Mouse (Mus musculus) right cerebral cortex, postnatal 10 days (tissue): ENCODE measurements around the gene Trafd1.

Source experiments
- DNase-seq, 2 experiments: peaks; one replicate each; pipeline ENCODE4 v3.0.0; 2021; ENCODE audit warnings: low spot score in 2 of 2

The Trafd1 gene

DNA sequence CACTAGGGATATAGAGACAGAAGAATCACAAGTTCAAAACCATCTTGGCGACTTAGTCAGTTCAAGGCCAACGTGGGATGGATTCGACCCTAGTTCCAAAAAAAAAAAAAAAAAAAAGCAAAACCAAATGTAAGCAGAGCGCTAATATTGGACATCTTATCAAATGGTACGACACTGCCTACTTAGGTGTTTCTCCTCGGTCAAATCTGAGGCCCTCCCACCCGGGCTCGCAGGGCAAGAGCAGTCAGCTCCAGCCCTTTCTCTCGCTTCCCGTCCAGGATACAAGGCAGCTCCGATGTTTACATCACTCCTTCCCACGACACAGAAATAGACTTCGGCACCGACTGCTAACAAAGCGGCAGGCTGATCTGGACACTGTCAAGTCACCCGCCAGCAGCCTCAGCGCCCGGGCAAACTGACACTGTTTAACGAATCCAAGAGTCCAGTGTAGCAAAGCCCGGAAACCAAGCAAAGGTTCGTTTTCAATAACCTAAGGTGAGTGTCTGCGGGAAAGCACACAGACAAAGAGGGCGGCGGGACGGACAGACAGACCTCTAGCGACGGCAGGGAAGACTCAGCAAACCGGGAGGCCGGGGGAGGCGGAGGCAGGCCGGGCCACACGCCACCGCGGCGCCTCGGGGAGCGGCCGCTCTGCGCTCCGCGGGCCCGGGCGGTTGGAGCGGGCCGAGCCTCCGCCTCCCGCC is 523 bp downstream of the Trafd1 start:
- peak; percentile 55 to 68 for DNase-seq

DNA sequence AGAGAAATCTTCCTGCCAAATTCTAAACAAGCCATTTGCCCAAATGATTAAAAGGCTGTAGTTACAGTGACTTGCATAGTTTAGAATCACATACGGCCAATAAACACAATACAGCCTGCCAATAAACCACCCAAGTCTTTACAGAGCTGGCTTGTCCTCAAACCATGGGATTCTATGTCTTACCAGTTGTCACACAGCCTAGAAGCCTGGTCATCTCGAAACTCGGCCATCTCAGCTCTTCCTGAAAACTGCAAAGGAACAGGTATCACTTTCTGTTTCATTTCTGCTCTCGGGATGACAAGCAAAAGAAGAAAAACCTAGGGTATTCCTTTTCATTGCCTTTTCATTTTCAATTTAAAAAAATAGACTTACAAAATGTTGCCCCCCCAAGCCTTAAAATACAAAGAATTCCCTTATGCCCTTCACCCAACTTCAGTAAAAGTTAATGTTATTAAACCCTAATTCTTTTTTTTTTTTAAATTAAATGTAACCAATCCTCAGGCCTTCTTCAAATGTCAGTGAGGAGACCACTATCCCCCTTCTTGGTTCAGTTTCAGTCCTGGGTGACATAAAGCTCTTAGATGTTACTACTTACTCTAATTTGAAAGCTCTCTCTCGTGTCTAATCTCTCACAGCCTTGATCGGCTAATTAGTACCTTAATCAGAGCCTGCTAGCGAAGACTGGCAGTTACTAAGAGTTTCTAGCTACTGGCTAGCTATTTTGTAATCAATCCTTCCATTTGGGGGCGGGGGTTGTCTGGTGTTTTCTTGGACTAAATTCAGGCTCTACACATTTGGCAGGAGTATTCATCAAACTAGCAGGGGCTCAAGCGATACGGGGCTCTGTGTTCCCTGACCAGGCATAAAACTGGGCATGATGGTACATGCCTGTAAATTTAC is 1.3 kb downstream of the Trafd1 start:
- DNase-seq = peak in 1 of 2 experiments; percentile 42

DNA sequence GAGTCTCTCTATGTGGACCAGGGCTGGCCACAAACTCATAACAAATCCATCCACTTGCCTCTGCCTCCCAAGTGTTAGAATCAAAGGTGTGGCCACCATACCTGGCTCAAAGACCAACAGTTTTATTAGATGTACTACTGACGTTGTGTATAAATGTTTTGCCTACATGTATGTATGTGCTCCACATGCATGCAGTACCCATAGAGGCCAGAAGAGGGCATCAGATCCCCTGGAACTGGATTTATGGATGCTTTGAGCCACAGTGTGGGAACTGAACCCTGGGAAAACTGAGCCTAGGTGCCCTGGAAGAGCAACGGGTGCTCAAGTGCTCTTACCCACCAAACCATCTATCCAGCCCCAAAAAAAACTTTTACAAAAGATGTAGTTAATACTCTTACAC is 4.7 kb downstream of the Trafd1 start:
- DNase-seq = no peak

GRCm38 (mm10) chr5:121378678-121379256 is 6.7 kb downstream of the Trafd1 start:
- no peak for DNase-seq

GRCm38 (mm10) chr5:121376972-121377371 is 8.5 kb downstream of the Trafd1 start:
- DNase-seq = peak in 1 of 2 experiments; percentile 68

DNA sequence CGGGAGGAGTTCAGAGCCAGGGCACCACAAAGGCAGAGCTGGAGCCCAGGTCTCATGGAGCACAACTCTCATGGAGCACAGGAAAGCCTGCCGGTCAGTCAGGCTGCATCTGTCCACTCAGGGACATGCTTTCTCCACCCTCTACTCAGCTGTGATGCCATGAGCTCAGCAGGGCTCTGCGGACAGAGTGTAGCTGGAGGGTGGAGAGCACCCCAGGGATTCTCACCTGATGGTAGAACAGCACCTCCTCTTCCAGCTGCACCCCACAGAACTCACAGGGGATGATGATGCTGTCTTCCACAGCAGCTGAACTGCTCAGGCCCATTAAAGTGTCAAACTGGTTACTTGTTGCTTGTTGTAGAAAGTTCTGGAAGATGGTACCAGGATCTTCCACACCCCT is 10.6 kb downstream of the Trafd1 start:
- no peak for DNase-seq

DNA sequence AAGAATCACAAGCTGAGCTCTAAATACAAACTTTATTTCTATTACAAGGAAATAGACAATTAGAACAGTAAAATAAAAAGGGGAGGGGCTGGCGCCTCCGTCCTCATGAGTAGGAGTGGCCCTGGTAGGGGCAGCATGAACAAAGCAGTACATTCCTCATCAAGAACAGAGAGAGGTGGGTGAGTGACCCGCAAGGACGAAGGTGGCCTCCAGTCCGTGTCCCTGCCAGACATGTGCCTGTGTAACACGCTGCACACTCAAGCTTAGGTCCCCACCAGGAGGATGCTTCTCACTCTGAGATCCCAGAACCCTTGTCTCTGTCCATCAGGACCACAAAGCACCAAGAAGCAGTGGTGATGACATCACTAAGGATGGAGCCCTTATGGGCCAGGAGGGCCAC is 13.7 kb downstream of the Trafd1 start:
- DNase-seq = no peak

GRCm38 (mm10) chr5:121367255-121367654 is 18.2 kb downstream of the Trafd1 start:
- DNase-seq = no peak

DNA sequence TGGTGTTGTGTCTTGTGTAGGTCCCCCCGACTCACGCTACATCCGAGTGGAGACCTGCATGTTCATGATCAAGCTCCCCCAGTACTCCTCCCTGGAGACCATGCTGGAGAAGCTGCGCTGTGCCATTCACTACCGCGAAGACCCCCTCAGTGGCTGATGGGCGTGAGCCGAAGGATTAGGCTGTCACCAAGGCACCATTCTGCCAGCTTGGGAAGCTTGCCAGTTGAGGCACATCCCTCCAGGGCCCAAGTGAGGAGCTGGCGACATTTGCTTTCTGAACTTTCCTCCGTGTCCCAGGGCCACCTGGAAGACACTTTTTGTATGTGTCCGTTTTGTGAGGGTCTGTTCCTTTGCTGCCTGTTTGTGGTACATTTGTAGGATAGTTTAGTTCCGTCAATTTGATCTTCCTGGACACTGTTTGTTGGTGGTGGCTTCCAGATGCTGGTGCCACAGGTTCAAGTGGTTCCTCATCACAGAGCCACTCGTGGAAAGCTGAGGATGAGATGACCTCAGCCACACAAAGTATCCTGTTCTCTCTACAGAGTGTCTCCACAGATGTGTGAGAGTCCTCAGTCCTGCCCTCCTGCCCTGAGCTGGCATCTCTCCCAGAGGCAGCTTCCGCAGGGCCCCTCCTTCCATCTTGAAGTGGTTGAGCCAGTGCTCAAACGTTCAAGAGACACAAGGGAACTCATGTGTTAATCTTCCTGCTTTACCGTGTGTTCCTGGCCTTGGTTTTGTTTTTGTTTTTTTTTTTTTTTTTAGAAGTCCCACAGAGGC is 18.8 kb downstream of the Trafd1 start:
- no peak for DNase-seq

DNA sequence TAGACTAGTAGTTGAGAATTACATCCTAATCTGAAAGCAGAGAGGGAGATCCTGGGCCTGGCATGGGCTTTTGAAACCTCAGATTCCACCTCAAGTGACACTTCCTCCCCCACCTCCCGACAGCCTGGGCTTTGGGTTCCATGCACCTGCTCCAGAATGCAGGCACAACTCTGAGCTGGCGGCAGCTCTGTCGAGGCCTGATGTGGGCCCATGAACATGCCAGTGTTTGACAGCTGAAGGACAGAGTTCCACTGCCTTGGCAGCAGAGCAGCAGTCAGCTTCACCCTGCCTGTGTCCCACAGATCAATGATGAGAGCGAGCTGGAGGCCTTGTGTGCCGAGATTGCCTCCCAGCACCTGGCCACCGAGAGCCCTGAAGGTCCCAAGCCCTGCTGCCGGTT is 22.0 kb downstream of the Trafd1 start:
- no peak for DNase-seq

DNA sequence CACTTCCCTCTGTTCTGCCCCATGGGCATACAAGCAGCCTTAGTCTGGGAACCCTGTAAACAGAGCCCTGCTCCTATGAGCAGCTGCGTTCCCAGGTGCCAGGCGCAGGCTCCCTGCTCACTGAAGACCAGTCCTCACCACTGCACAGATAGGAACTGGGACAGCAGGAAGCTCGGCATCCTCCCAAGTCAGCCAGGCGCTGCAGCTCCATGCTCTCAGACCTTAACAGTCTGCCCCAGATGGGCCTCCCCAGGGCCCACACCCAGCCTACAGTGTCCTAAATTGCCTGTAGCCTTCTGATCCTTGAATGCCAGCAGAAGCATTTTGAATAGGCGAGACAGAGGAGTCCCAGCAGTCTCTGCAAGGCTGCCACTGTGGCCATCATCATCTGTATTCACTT is 23.7 kb downstream of the Trafd1 start:
- DNase-seq = no peak

GRCm38 (mm10) chr5:121359229-121359628 is 26.2 kb downstream of the Trafd1 start:
- DNase-seq = no peak

GRCm38 (mm10) chr5:121343997-121344396 is 41.4 kb downstream of the Trafd1 start:
- no peak for DNase-seq

GRCm38 (mm10) chr5:121342490-121342889 is 42.9 kb downstream of the Trafd1 start:
- no peak for DNase-seq

GRCm38 (mm10) chr5:121340965-121341473 is 44.4 kb downstream of the Trafd1 start:
- no peak for DNase-seq

DNA sequence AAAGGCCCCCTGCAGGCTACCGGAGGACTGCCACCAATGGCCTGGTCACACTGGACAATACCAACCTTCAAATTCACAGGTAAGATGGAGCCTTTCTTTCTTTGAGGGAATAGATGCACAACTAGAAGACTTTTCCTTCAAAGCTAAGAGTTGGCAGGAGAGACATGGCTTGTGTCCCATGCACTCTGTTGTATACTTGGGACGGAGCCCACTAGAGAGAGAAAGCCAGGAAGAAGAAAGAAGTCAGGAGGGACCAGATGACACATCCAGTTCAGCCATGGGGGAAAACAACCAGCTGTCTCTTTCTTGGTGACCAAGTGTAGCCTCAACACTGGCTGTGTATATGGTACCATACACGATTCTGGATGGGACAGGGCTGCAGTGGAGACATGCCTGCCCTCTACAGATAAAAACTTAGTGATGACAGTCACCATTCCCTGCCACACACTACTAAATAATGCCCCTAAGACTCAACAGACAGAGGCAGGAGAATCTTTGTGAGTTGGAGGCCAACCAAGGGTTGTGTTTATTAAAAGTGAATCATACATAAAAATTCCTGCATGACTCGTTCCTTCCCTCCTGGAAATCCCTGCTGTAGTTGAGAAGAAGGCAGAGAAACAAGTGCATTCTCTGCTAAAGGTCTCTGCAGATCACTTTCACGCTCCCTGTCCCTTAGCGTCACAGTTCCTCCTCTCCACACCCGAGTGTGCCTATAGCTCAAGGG is 45.8 kb downstream of the Trafd1 start:
- no peak for DNase-seq

DNA sequence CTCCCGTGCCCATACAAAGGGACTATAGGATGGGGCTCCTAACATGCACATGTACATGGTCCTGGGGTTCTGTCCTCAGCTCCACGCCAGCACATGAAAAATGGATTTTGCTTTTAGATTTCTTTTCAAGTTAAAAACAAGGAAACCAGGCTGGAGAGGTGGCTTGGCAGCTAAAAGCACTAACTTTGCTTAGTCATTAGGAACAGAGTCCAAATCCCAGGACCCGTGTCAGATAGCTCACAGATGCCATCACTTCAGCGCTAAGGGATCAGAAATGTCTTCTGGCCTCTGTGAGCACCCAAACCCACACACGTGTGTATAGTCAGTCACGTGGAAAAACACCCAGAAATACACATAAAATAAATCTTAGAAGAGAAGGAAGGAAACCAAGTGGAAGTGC is 48.7 kb downstream of the Trafd1 start:
- no peak for DNase-seq

DNA sequence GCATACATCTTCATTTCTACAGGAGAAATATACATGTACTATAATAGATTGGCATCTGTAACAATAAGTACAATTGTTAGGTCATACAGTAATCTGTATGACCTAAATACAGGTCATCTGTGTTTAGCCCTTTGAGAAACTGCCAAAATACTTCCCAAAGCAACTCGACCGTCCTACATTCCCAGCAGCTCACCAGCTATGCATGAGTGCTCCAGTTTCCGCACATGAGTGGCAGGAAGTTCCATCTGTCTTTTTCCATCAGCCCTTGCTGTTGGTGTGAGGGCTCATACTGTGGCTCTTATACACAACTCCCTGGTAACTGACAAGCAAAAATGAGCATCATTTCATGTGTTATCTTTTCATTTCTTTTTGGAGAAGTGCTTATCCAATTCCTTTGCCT is 49.4 kb downstream of the Trafd1 start:
- DNase-seq = no peak

DNA sequence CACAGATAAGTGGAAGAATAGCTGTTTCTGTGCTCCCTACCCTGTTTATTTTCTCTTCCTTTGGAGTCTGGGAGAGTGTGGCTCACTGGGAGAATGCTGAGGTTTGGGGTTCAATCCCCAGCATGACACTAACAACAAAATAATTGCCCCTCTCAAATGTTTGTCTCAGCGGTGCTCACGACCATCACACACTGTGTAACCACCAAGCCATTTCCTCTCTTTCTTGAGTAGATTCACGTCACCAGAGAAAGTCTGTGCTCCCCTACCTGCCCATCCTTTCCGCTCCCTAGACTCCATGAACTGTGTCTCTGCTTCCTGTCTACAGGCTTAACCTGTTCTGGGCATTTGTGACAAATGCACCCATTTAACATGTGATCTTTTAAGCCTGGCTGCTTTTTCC is 50.0 kb downstream of the Trafd1 start:
- DNase-seq = no peak

DNA sequence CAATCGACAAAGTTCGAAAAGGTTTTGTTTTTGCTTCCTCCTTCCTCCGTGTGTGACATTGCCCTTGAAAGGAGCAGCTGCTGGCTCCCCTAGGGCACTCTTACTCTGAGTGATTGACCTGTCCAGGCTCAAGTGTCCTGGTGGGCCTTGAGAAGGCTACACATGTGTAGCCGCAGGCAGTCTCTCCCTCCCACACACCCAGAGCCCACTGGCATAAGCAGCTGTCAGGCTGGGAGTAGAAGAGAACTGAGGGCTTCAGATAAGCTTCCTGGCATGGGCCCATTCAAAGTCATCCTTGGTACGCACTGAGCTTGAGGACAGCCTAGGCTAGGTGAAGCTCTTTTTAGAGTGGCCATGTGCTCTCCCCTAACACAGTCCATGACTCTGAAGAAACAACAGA is 51.0 kb downstream of the Trafd1 start:
- DNase-seq = no peak

GRCm38 (mm10) chr5:121333976-121334375 is 51.5 kb downstream of the Trafd1 start:
- no peak for DNase-seq
